Mouse (Mus musculus) hindbrain, postnatal 0 days (tissue): Measurements from ENCODE around the gene Hic1. TPM values are rescaled to one million over a fixed set of nuclear protein-coding genes. Genes with fewer than 3 reads are reported as not detected.

Experiments
- ATAC-seq: fragments of 200-750 bp; cut with Nextera tagmentation; 2 replicates; pipeline ENCODE4 v1.8.0; 2017; ENCODE audit warnings: mild to moderate bottlenecking, moderate TSS enrichment, moderate library complexity
- DNase-seq: peaks from one replicate; pipeline ENCODE4 v3.0.0-alpha.2; 2015; ENCODE audit warnings: low spot score
- H3K27ac ChIP-seq: fragments of 300-500 bp; sonication (generic); 2 replicates; pipeline ENCODE4 v1.5.1; 2014; ENCODE audit warnings: mild to moderate bottlenecking
- H3K27me3 ChIP-seq: fragments of 300-500 bp; sonication (generic); 2 replicates; pipeline ENCODE4 v1.6.1; 2014; ENCODE audit warnings: low read length, mixed read lengths; ENCODE audit not compliant: insufficient read depth
- H3K36me3 ChIP-seq: fragments of 300-500 bp; sonication (generic); 2 replicates; pipeline ENCODE4 v1.6.1; 2014; ENCODE audit warnings: low read length, mixed read lengths; ENCODE audit not compliant: insufficient read depth
- H3K4me1 ChIP-seq: fragments of 300-500 bp; sonication (generic); 2 replicates; pipeline ENCODE4 v1.6.1; 2014; ENCODE audit warnings: antibody characterized with exemption, low read length, mixed read lengths; ENCODE audit not compliant: insufficient read depth
- H3K4me2 ChIP-seq: fragments of 300-500 bp; sonication (generic); 2 replicates; pipeline ENCODE4 v1.6.1; 2014; ENCODE audit warnings: low read depth, mild to moderate bottlenecking, low read length, moderate library complexity, mixed read lengths
- H3K4me3 ChIP-seq: fragments of 300-500 bp; sonication (generic); 2 replicates; pipeline ENCODE4 v1.5.1; 2014; ENCODE audit warnings: low read length
- H3K9ac ChIP-seq: fragments of 300-500 bp; sonication (generic); replicated peaks from 2 replicates; pipeline ENCODE4 v1.6.1; 2014; ENCODE audit warnings: mild to moderate bottlenecking, low read length, moderate library complexity, mixed read lengths
- H3K9me3 ChIP-seq: fragments of 300-500 bp; sonication (generic); 2 replicates; pipeline ENCODE4 v1.6.1; 2016; ENCODE audit warnings: low read length, mixed read lengths
- CTCF ChIP-seq: IDR thresholded peaks from 2 replicates; pipeline ENCODE4 v1.5.1; 2016; ENCODE audit warnings: antibody characterized with exemption, control low read depth, low read depth
- WGBS: fragments of 180-500 bp; shearing (Covaris S2); extraction: QIAGEN DNeasy Blood & Tissue Kit; methylation state at CpG from one replicate; pipeline ENCODE4 v1.1.7; 2014; 5-methylcytosine and 5-hydroxymethylcytosine counted together
- polyA plus RNA-seq: library from polyadenylated mRNA; unstranded; fragments of >200 nt; fragmentation: Nextera tagmentation; extraction: Ambion mirVana; gene quantifications from 2 replicates; pipeline ENCODE4 v1.2.1, GENCODE M21; 2015
- total RNA-seq: library from RNA; depleted of rRNA; stranded (reverse); fragments of >200 nt; gene quantifications from 2 replicates; pipeline ENCODE4 v1.2.3, GENCODE M21; 2014

The Hic1 gene
- total and polyA plus RNA-seq, 2 experiments from 2014 or later = 1.7 to 8.5 TPM

DNA sequence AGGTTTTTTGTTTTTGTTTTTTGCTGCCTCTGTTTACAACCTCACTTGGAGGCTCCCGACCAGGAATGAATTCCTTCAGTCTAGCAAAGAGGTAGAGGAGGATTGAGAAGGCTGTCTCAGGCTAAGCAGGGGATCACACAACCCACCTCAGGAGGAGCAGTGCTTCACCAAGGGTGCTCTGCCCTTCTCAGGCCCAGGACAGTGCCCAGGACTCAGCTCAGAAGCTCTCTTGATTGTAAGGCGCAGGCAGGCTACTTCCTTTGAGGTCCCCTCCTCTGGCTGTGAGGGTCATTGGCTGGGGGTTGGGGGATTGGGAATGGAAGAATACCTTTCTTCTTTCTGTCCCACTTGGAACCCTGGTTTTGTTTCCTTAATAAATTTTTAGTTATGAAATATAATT is 5.3 kb downstream of the Hic1 start:
- no peaks in the 10 kb centered on the region for H3K9me3 ChIP-seq
- no peak overlapping the region for H3K27ac ChIP-seq
- no peak for TF ChIP-seq CTCF
- no peak for ATAC-seq
- peaks cover 46% of the 10 kb centered on the region for H3K27me3 ChIP-seq
- peaks cover 11% of the 10 kb centered on the region; the same call in 1 of the 2 replicates for H3K36me3 ChIP-seq
- no peak for DNase-seq
- no peak overlapping the region for H3K4me3 ChIP-seq
- no peak overlapping the region for H3K9ac ChIP-seq
- H3K4me1 ChIP-seq = peaks cover 13% of the 10 kb centered on the region; the same call in 1 of the 2 replicates
- no peak overlapping the region for H3K4me2 ChIP-seq
- 85% methylated on average over 2 of the region's 2 CpGs for WGBS

DNA sequence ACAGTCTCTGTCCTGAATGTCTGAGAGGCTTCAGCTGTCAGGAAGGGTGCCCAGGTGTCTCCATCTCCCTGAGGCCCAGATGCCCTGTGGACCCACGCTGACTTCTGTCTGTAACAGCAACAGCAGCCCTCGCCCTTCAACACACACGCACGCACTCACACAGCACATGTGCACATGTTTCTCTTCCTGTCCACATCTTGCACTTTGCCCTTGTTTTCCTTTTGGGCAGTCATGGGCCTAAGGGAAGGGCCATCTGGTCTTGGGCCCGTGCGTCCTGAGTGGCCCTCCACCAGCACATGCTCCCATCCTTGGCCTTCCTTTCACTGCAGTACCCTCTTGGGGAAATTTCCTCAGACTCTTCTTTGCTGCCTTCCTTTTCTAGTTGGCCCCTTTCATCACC is 5.9 kb downstream of the Hic1 start:
- ATAC-seq (no peak), DNase-seq (no peak)
- H3K4me2 ChIP-seq = no peak overlapping the region
- H3K4me3 ChIP-seq = no peak overlapping the region
- H3K9me3 ChIP-seq = no peaks in the 10 kb centered on the region
- WGBS = 84% methylated on average over 6 of the region's 6 CpGs
- H3K27ac ChIP-seq = no peak overlapping the region
- H3K9ac ChIP-seq = no peak overlapping the region
- H3K36me3 ChIP-seq = peaks cover 11% of the 10 kb centered on the region; the same call in 1 of the 2 replicates
- TF ChIP-seq CTCF = no peak
- H3K4me1 ChIP-seq = peaks cover 7% of the 10 kb centered on the region; the same call in 1 of the 2 replicates
- H3K27me3 ChIP-seq = peaks cover 41% of the 10 kb centered on the region

DNA sequence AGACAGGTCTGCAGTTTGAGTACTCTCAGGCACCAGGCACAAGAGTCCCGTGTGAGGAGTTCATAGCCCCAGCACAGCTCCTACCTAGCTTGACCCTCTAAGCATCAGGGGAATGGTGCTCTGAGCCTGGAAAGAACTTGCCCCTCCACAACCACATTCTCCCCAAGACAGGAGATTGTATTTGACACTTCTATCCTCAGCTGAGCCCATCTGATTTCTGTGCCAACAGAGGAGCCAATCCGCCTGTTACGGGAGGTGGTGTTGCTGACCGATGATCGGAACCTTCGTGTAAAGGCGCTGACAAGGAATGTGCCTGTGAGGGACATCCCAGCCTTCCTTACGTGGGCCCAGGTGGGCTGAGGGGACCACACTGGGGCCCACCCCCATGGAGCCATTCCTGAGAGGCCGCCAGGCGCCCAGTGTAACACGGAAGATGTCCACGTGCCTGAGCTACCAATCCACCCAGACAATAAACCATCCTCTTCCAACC is 6.7 kb downstream of the Hic1 start:
- H3K4me1 ChIP-seq = peaks cover 6% of the 10 kb centered on the region; the same call in 1 of the 2 replicates
- H3K27me3 ChIP-seq = peaks cover 34% of the 10 kb centered on the region
- DNase-seq (no peak), ATAC-seq (no peak)
- 90% methylated on average over 12 of the region's 12 CpGs for WGBS
- H3K4me3 ChIP-seq = no peak overlapping the region
- H3K9ac ChIP-seq = no peak overlapping the region
- no peaks in the 10 kb centered on the region for H3K9me3 ChIP-seq
- H3K27ac ChIP-seq = no peak overlapping the region
- no peak overlapping the region for H3K4me2 ChIP-seq
- H3K36me3 ChIP-seq = peaks cover 11% of the 10 kb centered on the region; the same call in 1 of the 2 replicates
- no peak for TF ChIP-seq CTCF

DNA sequence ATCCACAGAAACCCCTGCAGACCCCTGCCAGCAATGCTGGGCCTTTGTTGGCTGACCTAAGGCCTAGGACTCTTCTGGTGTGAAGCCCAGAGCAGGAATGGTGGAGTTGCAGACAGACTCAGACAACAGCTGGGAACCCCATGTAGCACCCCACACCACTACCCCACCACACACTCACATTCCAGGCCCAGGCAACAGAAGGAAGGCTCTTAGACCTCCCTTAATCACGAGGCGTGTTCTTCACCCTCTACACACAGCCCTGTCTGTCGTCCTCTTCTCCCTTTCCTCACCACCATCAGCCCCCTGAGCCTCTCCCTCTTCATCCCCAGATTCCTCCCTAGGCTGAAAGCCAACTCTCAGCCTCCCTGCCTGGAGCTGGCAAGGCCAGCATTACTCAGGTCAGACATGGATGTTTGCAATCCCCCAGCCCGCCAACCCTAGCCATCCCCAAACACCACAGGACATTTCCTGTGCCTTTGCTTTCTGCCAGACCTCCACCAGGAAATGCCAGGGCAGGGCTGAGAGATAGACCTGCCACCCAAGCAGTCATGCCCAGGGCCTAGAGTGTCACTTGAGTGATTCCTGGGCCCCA is 7.8 kb downstream of the Hic1 start:
- Histone ChIP-seq H3K9ac (no peak overlapping the region), H3K27ac (no peak overlapping the region), H3K4me3 (no peak overlapping the region), H3K27me3 (peaks cover 24% of the 10 kb centered on the region), H3K9me3 (no peaks in the 10 kb centered on the region), H3K4me2 (no peak overlapping the region), H3K36me3 (peaks cover 11% of the 10 kb centered on the region; the same call in 1 of the 2 replicates), H3K4me1 (no peaks in the 10 kb centered on the region)
- WGBS = 63% methylated on average over 4 of the region's 4 CpGs
- no peak for TF ChIP-seq CTCF
- DNase-seq = peak; percentile 26
- no peak for ATAC-seq

DNA sequence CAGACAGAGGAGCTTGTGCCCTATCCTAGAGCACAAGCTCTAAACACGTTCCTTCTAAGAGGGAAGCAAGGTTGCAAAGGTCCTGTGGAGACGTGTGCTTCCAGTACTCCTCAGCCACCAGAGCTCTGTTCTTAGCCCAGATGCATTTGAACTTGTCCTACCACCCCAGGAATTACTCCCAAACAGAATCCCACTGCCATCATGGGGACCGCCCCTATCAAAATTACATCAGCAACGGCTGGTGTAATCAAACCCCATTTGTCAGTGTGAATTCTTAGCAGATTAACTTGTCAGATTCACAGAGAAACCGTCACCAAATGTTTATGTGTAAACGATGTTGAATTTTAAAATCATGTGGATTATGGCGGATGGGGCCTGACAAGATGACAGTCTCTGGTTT is 8.4 kb downstream of the Hic1 start:
- Histone ChIP-seq H3K27me3 (peaks cover 19% of the 10 kb centered on the region), H3K9me3 (no peaks in the 10 kb centered on the region), H3K4me1 (no peaks in the 10 kb centered on the region), H3K36me3 (peaks cover 11% of the 10 kb centered on the region; the same call in 1 of the 2 replicates), H3K4me2 (no peak overlapping the region), H3K9ac (no peak overlapping the region), H3K27ac (no peak overlapping the region), H3K4me3 (no peak overlapping the region)
- WGBS = 78% methylated on average over 7 of the region's 7 CpGs
- ATAC-seq = no peak
- TF ChIP-seq CTCF = no peak
- DNase-seq = no peak

DNA sequence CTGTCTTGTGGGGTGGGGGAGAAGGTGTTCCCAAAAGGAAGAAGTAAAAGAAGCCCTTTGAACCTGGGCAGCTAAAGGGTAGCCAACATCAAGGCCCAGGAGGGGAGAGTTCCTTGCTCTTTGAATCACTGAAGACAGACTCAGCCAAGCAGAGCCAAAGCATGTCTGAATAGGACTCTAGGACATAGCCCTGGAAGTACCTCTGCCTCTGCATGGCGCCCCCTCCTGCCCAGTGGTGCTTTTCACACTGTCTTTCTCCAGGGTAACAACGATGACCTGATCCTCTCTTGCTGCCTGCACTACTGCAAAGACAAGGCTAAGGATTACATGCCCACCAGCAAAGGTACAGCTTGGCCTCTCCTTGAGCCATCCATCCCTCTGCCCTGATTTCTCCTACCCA is 9.8 kb downstream of the Hic1 start:
- WGBS = 52% methylated on average over 2 of the region's 2 CpGs
- ATAC-seq = no peak

DNA sequence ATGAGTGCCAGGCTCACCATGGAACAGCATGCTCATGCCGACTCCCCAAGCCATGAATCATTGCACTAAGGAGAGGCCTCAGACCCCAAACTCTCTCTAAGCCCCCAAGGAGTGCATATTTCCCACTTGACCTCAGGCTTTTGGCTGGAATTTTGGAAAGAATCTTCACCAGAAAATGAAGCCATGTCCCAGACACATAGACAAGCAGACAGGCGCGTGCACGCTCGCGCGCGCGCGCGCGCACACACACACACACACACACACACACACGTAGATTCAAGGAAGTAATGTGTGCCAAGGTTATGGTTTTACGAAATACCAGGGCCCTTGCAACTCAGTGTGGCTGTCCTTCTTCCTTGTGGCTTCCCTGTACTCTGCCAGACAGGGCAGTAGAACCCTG is 10.9 kb downstream of the Hic1 start:
- Histone ChIP-seq H3K27me3 (no peaks in the 10 kb centered on the region), H3K9me3 (no peaks in the 10 kb centered on the region), H3K9ac (no peak overlapping the region), H3K4me3 (no peak overlapping the region), H3K4me2 (no peak overlapping the region), H3K4me1 (no peaks in the 10 kb centered on the region), H3K27ac (no peak overlapping the region), H3K36me3 (peaks cover 10% of the 10 kb centered on the region; the same call in 1 of the 2 replicates)
- WGBS = 95% methylated on average over 14 of the region's 14 CpGs
- TF ChIP-seq CTCF = no peak
- no peak for DNase-seq
- no peak for ATAC-seq

More for the DNA sequence above, 9.8 kb downstream of the Hic1 start:
- H3K27ac ChIP-seq = no peak overlapping the region
- peaks cover 11% of the 10 kb centered on the region; the same call in 1 of the 2 replicates for H3K36me3 ChIP-seq
- no peak overlapping the region for H3K9ac ChIP-seq
- no peak overlapping the region for H3K4me3 ChIP-seq
- TF ChIP-seq CTCF = peak; percentile 50
- no peak overlapping the region for H3K4me2 ChIP-seq
- H3K27me3 ChIP-seq = peaks cover 6% of the 10 kb centered on the region
- no peak for DNase-seq
- H3K9me3 ChIP-seq = no peaks in the 10 kb centered on the region
- no peaks in the 10 kb centered on the region for H3K4me1 ChIP-seq
